Mouse (Mus musculus) right cerebral cortex, postnatal 25 days (tissue): ENCODE data around the gene Vti1a.

Experiments
- DNase-seq: peaks from one replicate; pipeline ENCODE4 v3.0.0; 2022

Vti1a gene

DNA sequence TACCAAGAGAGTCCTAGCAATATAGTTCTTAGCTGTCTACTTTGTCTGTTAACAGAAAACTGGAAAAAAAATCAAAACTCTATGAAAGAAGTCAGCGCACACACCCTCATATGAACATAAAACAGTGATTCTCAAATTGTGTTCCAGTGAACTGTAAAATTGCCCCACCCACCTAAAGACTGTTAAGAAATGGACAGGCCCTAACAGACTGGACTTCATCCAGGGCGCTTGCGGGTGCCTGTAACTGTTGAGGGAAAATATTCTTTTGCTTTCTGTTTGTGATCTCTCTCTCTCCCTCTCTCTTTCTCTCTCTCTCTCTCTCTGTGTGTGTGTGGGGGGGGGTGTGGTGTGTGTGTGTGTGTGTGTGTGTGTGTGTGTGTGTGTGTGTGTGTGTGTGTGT, 216.6 kb downstream of the Vti1a start:
- DNase-seq, result no peak

DNA sequence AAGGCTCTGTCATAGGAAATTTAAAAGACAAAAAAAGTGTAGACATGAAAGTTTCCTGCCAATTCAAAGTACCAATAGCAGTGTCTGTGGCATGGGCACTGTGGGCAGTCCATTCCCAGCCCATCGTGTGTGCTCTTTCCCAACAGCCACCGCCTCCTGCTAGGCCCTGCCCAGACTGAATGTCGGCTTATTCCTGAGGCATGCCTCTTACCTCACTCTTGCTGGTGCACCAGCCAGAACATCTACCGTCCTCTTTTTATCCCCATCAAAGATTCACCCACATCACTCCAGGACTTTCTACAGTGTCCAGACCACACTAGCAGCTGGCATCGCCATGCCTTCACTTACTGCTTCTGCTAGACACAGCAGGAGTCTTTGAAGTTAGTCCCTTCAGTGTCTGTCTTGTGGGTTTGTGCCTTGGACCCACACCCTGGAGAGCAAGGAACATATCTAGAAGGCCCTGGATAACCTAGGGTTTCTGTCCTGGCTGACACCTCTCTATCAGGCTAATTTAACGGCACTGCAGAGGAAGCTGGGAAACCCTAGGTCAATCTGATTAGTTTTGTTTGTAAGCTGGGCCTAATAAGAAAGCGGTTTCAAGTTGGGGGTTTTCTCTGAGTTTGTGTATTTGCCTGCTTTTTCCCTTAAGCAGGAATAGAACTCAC, 220.3 kb downstream of the Vti1a start:
- no peak for DNase-seq

DNA sequence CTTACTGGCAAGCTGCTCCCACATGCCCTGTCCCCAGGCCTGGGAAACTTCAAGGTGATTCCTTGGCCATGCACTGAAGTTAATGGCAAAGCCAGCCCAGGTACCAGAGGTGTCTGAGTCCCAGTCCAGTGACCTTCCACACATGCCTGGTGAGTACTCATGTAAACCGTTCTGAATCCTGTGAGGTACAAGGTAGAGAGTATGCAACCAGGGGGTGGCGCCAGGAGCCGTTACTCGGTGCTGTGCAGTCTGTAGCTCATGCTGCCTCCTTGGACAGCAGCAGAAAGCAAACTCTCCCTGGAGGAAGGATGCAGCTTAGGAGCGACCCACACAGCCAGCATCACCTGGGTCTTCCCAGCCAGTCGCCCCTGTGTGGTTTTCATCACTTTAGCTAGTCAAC, 221.6 kb downstream of the Vti1a start:
- no peak for DNase-seq

DNA sequence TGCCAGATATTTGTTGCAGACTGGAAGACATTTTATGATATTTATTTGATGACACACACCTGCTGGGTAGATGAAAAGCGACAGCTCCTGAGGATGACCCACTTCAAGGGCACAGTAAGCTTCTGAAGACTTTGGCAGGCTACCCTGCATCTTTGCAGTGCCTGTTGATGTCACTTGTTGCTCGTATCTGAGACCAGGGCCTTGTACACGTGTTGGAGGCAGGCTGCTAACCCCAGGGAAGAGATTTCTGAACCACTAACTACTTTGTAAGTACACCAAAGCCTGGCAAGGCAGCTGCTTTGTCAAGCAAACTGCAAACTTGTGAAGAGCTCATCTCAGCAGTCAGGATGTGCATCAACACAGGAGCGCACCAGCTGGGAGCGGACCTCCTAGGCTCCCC, 225.5 kb downstream of the Vti1a start:
- no peak for DNase-seq

DNA sequence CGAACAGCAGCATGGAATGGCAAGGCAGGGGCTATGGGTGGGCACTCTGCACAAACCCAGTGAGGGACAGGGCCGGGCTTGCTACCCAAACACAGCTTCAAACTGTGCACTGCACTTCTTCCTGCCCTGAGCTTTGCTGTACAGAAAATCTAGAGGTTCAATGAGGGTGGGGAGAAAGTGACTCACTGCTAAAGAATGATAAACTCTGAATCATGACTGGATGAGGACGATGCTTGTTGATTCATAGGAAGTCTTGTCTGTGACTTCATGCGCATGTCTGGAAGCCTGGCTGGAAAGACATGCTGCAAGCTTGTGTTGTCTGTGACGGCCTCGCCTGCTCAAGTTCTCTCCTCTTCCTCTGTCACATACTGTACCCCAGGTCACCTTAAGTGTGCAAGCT, 226.4 kb downstream of the Vti1a start:
- DNase-seq, result no peak

DNA sequence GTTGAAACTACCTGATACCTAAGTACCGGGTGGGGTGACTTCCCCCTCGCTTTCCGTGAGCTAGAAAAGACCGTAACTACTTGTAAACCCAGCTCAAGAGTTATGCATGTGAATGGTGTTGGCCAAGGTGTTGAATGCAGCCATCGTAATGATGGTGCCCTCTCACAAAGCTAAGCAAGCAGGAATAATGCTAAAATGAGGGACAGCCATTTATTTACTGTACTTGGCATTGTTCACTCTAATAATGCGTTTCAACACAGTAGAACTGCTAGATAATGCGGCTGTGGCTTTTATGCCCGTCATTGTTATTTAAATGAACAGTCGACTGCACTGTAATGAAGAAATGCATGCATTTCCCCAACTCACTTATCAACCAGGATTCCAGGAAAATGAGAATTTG, 227.1 kb downstream of the Vti1a start:
- no peak for DNase-seq

DNA sequence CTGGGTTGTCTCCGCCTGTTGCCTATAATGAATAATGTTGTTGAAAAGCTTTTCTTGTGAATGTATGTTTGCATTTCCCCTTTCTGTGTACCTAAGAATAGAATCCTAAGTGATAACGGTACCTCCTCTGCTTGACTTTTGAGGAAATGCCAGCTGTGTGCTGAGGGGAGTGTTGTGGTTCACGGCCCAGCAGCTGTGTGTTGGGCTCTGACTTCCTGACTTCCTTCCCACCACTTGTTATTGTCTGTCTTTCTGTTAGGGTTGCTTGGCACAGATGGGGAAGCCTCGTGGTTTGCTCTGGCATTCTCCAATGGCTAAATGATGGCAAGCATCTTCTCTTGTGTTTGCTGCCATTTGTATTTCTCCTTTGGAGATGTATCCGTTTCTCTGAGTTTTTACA, 228.4 kb downstream of the Vti1a start:
- DNase-seq, result no peak

DNA sequence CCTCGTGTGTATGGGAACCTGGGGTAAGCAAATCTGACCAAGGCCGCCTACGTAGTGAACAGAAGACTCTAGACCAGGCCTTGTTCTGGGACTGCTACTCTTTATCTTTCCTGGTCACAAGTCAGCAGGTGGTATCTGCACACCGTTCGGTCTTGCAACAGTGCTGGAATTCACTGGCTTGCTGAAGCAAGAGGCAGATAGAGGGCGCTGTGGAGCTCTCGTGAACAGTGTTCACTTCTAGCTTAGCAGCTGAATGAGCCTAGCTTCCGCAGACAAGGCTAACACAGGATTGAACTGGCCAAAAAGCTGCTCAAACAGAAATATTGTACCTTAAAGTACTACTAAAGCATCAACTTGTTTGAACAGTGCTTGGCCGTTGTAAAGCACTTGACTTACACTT, 229.4 kb downstream of the Vti1a start:
- DNase-seq, result peak; percentile 43

DNA sequence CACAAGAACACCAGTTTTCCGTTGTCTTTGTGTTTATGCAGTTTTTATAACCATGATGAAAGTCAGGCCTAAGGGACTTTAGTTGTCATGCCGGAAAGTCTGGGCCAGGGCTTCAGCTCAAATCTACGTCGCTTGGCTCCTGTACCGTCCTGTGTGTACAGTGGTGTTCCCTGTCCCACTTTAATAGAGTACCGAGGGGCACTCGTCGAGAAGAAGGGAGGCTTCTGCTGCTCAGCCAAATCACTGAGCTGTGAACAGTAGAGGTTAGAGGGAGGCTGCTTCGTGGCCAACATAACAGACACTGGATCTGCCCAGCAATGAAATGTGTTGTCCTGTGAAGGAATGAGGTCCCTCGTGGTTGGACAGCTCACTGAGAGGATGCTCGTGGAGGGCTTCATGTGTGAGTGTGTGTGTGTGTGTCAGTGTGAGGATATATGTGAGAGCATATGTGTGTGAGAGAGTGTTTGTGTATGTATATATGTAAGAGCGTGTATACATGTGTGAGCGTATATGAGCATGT, 230.0 kb downstream of the Vti1a start:
- no peak for DNase-seq

DNA sequence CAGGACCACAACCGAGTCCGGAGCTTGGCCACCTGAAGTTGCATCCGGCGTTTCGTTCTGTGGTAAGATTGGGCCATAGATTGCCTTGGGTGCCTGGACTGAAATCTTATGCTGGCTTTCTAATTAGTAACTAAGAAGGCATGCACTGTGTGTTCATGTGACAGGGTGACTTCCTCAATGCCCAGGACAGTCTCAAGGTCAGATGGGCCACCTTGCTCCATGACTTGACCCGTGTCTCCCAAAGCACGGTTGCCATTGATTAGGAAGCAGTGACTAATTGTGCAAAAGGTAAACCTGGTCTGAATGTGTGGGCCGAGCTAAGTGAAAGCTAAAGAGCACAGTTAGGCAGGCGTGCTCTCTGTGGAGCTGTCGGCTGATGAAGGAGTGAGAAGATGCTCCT, 232.1 kb downstream of the Vti1a start:
- no peak for DNase-seq

DNA sequence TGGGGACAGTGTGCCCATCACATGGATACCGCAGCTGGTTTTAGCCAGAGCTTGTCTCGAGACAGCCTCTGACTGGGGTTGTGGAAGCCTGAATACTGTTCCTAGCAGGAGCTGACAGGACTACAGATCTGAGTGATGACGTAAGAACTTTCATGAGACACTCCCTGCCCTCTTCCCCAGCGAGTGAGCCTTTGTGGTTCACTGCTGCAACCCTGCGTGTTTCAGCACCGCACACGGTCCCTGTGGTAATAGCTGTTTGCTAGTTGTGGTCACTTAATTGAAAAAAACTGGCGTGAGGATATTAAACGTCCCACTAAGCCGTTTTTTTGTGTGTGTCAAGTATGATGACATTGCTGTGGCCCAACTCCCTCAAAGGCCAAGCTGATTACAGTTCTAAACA, 232.6 kb downstream of the Vti1a start:
- no peak for DNase-seq

DNA sequence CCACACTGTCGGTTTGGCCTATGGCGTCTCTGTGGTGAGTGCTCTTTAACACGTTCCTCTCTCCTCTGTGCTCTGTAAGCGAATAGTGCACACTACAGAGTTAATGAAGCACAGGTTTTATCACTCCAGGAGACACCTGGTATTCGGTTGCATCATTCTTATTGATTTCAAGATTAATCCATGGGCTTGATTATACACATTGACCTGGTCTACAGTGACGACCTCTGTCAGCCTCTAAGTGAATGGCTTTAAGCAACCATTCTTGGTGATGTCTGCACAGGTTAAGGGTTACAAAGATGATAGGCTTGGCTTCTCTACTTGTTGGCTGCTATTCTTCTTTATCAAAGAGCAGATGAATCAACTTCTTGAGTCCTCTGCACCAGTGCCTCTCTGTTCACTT, 234.1 kb downstream of the Vti1a start:
- no peak for DNase-seq

DNA sequence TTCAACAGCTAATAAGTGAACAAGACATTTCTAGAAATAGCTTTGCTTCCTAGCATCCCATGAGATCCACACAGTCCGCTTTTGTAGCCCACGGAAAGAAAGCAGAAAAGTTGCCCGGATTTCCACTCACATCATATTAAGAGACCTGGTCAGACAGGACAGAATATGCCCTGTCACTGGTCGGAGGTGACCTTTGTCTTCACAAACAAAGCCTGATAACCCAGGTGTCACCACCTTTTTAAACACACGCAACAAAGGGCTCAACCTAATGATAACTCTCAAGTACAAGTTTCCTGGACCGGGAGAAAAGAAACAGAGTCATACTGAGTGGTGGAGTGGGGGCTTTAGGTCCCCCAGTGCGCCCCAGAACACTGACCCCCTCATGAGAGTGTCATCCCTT, 236.2 kb downstream of the Vti1a start:
- DNase-seq, result no peak

DNA sequence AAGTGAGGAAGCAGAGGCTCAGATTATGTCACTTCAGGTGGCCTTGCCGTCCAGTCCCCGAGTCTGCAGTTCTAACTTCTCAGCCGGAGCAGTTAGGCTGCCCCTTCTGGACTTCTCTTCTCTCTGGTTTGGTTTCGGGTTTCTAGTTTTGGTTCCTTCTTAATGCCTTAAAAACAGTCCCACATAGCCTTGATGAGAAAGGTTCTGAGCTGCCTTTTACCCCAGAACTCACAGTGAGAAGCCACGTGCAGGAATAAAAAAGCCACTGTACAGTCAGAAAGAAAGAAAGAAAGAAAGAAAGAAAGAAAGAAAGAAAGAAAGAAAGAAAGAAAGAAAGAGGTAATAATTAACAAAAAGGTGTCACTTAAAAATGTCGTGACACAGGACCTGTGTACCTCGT, 236.8 kb downstream of the Vti1a start:
- DNase-seq, result no peak

DNA sequence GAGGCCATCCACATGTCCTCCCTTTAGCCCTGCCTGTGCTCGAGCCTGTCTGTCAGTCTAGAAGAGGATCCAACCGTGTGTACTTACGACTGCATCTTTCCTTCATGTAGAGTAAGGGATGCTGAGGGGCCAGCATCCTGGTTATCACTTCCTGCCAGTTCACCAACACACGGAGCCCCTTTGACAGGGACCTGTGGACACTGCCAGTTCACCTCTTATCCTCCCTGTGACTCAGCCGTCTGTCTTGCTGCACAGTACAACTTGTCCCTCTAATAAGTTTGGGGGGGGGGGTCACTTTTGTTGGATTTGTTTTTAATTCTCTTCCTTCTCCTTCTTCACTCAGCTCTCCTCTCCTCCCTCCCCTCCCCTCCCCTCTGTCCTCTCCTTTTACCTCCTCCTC, 238.2 kb downstream of the Vti1a start:
- DNase-seq, result no peak

DNA sequence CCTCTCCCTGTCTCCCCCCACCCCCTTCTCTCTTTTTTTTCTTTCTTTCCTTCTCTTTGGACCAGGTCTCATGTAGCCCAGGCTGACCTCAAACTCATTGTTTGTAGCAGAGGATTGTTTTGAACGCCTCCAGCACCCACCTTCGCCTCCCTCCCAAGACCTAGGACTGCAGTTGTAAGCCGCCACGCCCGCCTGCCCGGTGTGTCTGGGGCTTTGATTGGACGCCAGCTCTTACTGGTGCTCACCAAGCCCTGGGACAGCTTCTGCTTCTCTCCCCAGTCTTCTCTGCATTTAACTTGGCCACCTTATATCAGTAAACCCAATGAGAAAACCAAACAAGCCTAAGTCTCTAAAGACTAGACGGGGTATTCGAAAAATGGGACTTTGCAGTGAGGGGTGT, 238.6 kb downstream of the Vti1a start:
- no peak for DNase-seq

DNA sequence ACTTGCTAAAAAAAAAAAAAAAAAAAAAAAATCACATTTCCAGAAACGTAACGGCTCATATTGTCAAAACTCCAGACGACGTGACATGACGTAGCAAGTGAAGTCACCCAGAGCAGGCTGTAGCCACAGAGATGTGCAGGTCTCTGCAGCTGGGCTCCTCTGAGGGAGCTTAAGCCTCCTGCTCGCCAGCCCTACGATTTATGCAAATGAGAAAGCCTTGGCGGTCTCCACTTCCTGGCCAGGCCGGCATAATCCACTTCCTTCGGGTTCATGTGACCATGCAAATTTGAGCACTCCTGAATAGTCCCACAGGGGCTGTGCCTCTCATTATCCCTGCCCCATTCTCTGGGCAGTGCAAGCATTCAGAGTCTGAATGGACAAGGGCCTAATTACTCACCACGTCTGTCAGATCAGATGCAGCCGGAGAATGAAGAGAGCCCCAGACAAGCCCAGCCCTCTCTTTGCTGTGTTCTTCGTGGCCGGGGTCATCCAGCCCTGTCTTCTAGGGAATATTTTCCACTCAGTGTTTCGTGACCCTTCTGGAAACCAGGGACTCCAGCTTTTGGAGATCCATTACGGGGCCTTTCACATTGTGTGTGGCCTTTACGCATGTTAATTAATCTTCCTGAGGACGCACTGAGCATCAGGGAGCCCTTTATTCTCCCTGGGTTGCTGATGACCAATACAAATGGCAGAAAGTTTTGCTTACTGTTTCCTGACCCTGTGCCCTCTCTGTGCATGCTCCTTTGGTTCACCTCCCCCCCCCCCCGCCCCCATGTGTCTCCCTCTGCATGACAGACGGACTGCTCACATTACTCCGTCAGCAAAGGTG, 240.3 kb downstream of the Vti1a start:
- DNase-seq, result no peak

DNA sequence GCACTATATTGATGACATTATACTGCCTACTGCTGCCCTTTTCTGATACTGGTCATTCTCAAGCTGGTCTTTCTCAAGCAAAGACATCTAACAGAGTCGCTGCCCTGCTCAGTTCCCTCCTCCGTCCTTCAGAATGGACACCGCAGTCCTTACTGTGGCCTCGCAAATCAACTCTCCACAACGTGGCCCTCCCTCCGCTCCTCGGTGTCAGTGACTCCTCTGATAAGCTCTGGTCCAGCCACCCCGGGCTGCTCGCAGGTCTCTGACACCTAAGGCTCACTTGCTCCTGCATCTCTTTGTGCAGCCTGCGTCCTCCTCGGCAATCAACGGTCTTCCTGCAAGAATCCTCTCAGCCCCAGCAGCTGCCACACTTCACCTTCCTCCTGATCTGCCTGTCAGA, 243.2 kb downstream of the Vti1a start:
- no peak for DNase-seq

DNA sequence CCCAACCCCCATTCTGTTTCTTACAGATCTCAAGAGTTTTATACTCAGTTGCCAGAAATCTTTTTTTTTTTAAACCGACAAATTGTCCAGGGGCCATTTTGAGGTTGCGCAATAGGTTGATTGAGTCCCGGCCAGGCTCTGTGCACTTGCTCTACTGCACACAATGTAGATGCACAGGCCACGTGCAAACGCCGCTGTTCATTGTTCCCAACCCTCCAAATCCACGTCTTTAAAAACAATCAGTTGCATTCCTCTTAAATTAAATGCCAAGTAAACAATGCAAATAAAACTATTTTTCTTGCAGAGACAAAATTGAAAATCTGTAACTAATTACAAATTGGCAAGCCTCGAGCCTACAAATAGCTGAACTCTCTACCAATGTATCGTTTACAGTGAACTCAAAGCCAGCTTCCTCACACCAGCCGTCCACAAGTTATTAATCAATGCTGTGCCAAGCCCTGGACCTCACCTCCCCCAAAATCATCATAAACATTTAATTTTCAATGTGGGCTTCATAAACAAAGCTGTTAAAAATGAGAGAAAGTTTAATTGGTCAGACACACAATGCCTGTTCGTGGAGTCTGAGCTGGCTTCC, 244.1 kb downstream of the Vti1a start:
- DNase-seq, result no peak

DNA sequence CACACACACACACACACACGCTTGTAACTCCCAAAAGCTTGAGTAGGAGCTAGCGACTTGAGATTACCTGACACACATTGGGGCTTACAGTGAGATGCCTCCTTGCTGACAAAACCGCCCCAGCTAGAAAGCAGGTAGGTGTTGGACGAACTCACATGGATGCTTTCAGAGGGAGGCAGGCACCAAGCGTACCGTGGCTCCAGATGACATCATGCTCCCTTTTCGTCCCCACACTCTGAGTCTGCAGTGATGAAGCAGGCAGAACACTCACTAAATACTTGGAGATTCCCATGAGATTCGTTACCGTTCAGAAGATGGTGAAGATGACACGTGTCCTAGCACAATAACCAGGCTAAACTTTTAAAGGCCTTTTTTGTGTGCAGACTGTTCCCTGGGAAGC, 245.4 kb downstream of the Vti1a start:
- no peak for DNase-seq

DNA sequence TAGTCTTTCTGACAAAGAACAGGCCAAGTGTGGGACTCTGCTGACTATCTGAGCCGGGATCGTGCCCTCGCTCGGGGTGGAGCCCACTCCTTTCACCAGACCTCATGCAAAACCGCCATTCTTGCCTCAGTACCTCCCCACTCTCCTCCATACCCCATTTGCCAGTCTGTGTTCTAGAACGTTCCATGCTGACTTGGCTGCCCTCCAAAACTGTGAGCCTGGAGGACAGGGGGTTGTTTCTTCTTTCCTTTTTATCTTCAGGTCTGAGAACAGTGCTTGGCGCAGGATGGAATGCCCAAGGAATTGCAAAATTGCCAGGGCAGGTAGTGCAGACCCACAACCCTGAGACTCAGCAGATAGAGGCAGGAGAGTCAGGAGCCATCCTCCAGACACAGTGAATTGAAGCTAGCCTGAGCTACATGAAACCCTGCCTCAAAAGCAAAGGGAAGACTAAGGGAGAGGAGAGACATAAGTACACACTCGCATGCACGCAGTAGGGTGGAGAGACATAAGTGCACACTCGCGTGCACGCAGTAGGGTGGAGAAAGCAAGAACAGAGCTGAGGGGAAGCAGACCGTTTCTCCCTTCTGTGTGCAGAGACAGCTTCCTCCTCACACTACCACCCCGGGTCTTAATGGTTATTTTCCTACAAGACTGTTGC, 246.5 kb downstream of the Vti1a start:
- no peak for DNase-seq

DNA sequence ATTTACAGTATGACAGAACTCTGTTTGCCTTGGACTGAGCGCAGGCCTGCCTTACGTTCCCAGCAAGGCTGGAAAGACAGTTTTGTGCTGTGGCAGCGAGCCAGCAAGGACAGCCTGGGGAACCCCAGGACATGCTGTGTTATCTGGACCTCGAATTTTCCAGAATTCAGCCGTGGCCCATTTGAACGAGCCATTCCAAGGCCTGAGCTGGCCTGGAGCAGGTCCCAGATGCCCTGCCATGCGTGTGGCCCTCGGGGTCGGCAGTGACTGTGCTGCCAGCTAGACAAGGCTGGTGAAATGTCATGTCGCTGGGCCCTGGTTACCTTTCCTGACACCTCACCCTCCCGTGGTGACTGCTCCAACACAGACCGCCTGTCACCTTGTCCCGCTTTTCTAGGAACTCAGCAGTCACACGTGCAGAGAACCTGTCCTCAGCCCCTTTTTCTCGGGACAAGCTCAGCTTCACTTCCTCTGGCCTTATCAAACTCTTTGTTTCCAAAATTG, 247.1 kb downstream of the Vti1a start:
- no peak for DNase-seq
